Mouse (Mus musculus): ENCODE measurements around the gene Trim11. TPM values are rescaled to one million over a fixed set of nuclear protein-coding genes. Genes with fewer than 3 reads are reported as not detected.

Trim11 gene
- total RNA-seq, 4 experiments from 2014 or later: 14.7 to 18.9 (median 16.5) TPM

DNA sequence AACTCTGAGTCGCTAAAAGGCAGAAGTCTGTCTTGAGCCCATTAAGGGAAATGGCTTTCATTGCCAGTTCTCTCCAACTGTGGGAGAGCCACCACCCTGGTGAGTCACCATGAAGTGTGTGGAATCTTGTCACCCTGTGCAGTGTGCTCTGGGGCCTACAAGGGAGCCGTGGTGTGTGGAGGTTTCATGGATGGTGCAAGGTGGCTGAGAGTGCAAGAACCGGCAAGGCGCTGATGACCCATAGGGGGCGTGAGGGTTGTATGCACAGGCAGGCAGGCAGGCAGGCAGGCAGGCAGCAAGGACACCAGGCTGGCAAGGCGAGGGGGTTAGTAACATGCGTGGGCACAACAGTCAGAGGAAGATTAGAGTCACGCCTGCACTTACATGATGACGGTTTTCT is 37.2 kb downstream of the Trim11 start:
- DNase-seq (ENCODE audit: low spot score): no peak

DNA sequence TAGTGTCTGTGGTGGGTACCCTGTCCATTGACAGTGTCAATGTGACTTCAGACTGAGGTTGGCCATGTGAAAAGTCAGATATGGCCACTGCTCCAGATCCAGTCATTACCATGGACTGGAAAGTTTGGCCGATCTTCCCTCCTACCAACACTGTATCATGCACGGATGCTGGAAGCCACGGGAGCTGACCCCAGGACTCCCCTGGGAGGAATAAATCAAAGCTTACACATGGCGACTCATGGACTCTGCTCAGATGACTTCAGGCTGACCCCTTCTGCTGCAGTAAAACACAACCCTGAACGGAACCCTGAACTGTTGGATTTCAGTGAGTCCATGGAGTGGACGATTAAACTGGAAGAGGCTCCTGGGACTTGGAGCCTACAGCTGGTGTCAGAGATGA is 48.5 kb downstream of the Trim11 start:
- DNase-seq (ENCODE audit: low spot score): no peak

DNA sequence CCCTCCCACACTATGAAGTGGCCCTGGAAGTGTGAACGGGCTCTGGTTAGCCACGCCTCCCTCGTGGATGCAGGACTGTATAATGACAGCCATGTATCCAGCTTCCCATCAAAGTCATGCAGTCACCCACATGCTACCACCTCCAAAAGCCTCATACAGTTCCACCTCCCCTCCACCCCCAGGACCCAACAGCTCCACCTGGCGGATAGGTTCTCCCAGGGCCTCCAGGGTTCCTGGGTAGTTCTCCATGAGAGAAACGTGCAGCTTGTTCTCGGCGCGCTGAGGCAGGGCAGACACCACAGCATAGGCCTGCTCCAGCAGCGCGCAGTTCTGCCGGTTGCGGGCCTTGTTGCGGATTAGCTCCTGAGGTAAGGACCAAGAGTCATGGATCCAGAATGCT is 51.1 kb downstream of the Trim11 start:
- no peak for DNase-seq (ENCODE audit: low spot score)

Small RNAs within 50 kb of the gene (microRNA-seq; reads per million reads assigned to microRNA genes)
- not detected for gene Gm44313

Other genes starting within 250 kb of the Trim11 start
- not detected for gene Olfr317, start 238.9 kb upstream of the Trim11 start, total RNA-seq (2022)
- not detected for gene Olfr316, start 225.4 kb upstream of the Trim11 start, total RNA-seq (2022)
- gene Olfr315, start 204.9 kb upstream of the Trim11 start, total RNA-seq (2022): not detected
- not detected for gene Olfr314, start 195.1 kb upstream of the Trim11 start, total RNA-seq (2022)
- gene Fam183b, start 176.1 kb upstream of the Trim11 start, total RNA-seq (2022): under 1 TPM in 2 of 4 experiments, not detected in 2; 0.52 to 0.69 TPM
- not detected for gene Olfr313, start 163.1 kb upstream of the Trim11 start, total RNA-seq (2022)
- gene Olfr312, start 148.9 kb upstream of the Trim11 start, total RNA-seq (2022): not detected
- not detected for gene Olfr311, start 138.8 kb upstream of the Trim11 start, total RNA-seq (2022)
- gene Gm12258, start 130.9 kb upstream of the Trim11 start, total RNA-seq (2022): 1 to 10 TPM; 1.1 to 2.5 (median 1.6) TPM
- 1 to 10 TPM; 1.6 to 3.1 (median 1.9) TPM for gene 2810021J22Rik, start 110.9 kb upstream of the Trim11 start, total RNA-seq (2022)
- gene Zfp39, start 73.9 kb upstream of the Trim11 start, total RNA-seq (2022): 1 to 10 TPM; 3.0 to 4.5 (median 4.1) TPM
- under 1 TPM in 1 of 4 experiments, not detected in 3; 0.09 TPM for gene Btnl10, start 60.2 kb upstream of the Trim11 start, total RNA-seq (2022)
- 100 to 1,000 TPM; 165 to 184 (median 175) TPM for gene Rnf187, start 39.2 kb upstream of the Trim11 start, total RNA-seq (2022)
- 1 to 10 TPM in 3 of 4 experiments, not detected in 1; 1.3 to 1.4 (median 1.3) TPM for gene Hist3h2ba, start 29.2 kb upstream of the Trim11 start, total RNA-seq (2022)
- gene Hist3h2a, start 23.4 kb upstream of the Trim11 start, total RNA-seq (2022): 10 to 100 TPM; 10.5 to 17.8 (median 16.0) TPM
- under 1 TPM in 3 of 4 experiments, not detected in 1; 0.06 to 0.20 (median 0.08) TPM for gene Trim17, start 23.4 kb upstream of the Trim11 start, total RNA-seq (2022)
- 1,000 to 10,000 TPM in 1 of 4 experiments, 100 to 1,000 TPM in 3; 788 to 1,002 (median 896) TPM for gene Obscn, start 158.3 kb downstream of the Trim11 start, total RNA-seq (2022)
- gene Iba57, start 185.6 kb downstream of the Trim11 start, total RNA-seq (2022): 10 to 100 TPM; 14.8 to 21.8 (median 19.4) TPM
- under 1 TPM; 0.62 to 0.82 (median 0.63) TPM for gene Gjc2, start 205.1 kb downstream of the Trim11 start, total RNA-seq (2022)
- gene Guk1, start 214.1 kb downstream of the Trim11 start, total RNA-seq (2022): 100 to 1,000 TPM; 112 to 142 (median 128) TPM
- gene Mrpl55, start 224.4 kb downstream of the Trim11 start, total RNA-seq (2022): 100 to 1,000 TPM; 100 to 119 (median 114) TPM
- gene 2310033P09Rik, start 230.2 kb downstream of the Trim11 start, total RNA-seq (2022): 10 to 100 TPM in 3 of 4 experiments, 1 to 10 TPM in 1; 9.8 to 12.9 (median 10.6) TPM

Data from heart, adult 8-10 months (tissue).